Mouse (Mus musculus): ENCODE results near the gene Pitx3.

DNA sequence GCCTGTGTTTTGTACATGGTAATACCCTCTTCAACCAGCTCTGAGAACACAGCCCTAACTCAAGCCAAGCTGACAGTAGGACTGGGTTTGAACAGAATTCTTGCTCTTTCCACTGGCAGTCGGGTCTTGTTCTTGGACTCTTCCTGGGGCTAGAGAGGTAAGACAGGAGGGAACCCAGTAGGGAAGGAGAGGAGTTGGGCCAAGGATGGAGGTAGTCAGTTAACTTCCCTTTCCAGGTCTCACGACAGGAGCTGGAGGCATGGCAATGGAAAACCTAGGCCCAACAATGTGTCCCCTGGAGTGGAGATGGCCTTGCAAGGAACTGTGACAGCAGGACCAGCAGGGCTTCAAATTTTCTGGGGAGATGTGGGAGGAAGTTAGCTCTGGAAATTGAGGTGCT, 7.8 kb downstream of the Pitx3 start:
- TF ChIP-seq TAL1 (IDR thresholded peaks at IDR 0.05; ENCODE audit: low read length): no peak
- TF ChIP-seq GATA1 (IDR thresholded peaks at IDR 0.05; ENCODE audit: low read length): no peak
